Mouse (Mus musculus): Measurements from ENCODE around the gene Ccdc88c. TPM values are rescaled to one million over a fixed set of nuclear protein-coding genes. Genes with fewer than 3 reads are reported as not detected.

Gene Ccdc88c
- total RNA-seq, 2 experiments from 2014 or later = 43.0 to 49.7 TPM

DNA sequence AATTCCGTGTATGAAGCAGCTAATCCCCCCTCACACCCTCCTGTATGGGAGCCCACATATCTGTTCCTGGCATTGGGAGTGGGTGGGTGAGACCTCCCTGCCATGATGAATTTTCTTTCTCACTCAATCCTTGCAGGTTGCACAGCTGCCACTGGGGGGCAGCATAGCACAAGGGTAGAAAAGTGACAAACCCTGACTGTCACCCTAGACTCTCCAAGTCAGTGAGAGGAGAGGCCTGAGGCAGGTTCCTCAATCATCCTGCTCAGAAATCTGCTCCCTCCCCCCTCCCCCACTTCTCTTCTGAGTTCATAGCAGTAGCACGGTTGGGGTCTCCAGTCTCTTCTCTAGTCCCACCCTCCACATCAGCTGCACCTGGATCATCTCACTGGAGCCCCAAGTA lies 92.7 kb downstream of the Ccdc88c start:
- peak; percentile 84 to 88 for DNase-seq (ENCODE audit: low spot score in 2 of 2)

DNA sequence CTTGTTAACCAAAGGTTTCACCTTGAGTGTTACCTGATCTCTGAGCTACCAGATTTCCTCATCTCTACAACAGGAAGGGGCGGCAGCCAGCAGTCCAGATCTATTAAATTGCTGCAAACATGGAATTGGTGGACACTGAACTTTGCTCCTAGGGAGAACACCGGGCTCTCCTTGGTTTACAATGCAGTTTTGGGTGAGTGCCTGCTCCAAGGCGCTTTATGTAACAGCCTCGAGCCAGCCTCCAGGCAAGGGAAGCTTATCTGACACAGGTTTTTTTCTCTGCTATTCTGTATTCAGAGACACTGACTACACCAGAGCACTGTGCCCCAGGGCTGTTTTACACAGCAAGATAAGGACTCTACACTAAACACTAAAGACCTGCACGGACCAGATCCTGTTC lies 94.1 kb downstream of the Ccdc88c start:
- no peak for DNase-seq (ENCODE audit: low spot score in 2 of 2)

DNA sequence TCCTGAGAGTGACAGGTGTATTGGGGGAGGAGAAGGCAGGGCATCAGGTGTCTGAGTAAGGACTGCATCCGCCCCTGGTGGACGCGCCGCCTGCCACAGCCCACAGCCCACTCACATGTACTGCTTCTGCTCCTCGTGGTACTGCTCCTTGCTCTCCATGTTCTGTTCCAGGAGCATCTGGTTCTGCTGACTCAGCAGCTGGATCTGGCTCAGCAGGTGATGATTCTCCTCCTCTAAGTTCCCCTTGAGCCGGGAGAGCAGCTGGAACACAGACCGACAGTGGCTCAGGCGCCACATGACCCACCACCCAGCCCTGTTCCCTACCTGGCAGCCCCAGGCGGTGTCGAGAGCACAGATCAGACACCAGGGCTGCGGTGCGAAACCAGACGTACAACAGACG lies 97.2 kb downstream of the Ccdc88c start:
- no peak for DNase-seq (ENCODE audit: low spot score in 2 of 2)

GRCm38 (mm10) chr12:100928286-100928685 lies 100.6 kb downstream of the Ccdc88c start:
- no peak for DNase-seq (ENCODE audit: low spot score in 2 of 2)

DNA sequence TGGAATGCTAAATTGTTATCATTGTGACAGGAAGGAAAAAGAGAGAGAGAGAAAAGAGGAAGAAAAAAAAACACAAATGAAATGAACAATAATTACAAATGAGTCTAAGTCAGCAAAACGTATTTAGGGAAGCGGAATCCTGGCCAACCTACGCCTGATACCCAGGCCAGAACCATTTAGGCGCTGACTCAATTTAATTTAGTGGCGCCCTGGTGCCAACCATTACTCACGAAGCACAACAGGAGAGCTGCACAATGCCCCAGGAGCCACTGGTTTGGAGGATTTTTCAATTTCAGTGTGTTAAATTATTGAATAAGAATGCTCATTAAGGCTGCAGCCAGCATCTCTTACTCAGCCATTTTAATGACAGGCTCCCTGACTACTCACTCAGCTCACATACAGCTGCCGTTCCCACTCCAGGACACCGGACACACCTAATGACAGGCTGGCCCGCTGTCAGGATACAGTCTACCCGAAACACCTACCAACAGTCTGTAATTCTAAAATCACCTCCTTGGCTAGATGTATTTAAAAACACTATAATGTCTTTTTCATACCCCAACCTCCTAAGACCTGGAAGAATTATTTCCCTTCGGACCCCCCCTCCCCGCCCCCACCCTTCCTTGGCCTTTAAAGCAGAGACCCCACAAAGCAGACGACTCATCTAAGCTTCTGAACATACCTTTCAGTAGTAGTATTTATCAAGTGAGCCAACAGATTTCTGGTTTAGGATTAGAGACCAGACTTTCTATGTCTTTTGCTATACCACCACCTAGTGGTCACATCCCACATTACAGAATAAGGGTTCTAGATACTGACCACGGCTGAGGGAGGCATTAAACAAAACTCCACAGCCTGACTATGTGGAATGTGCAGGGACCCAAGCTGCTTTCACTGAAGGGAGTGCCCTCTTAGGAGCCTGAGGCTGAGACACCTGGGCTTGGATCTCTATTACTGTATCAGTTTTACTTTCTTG lies 102.9 kb downstream of the Ccdc88c start:
- peak; percentile 64 to 73 for DNase-seq (ENCODE audit: low spot score in 2 of 2)

GRCm38 (mm10) chr12:100924646-100925339 lies 104.1 kb downstream of the Ccdc88c start:
- DNase-seq (ENCODE audit: low spot score in 2 of 2) = no peak

DNA sequence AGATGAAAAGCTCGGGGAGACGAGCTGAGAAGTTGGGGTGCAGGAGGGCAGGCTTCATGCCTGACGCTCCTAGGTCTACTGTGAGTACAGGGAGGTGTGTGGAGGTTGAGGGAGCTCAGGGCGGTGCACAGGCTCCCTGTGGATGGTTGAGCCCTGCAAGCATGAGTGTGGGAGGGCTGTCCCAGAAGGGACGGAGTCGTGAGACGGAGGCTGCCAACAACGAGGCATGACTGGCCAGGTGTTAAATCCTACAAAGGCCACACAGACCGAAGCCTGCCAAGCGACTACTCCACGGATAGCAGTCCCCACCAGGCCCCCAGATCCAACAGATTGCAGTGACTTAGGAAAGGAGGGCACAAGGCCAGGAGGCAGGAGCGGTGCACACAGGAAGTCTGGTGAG lies 118.1 kb downstream of the Ccdc88c start:
- no peak for DNase-seq (ENCODE audit: low spot score in 2 of 2)

GRCm38 (mm10) chr12:100909765-100910164 lies 119.1 kb downstream of the Ccdc88c start:
- no peak for DNase-seq (ENCODE audit: low spot score in 2 of 2)

GRCm38 (mm10) chr12:100908298-100909034 lies 120.4 kb downstream of the Ccdc88c start:
- no peak for DNase-seq (ENCODE audit: low spot score in 2 of 2)

DNA sequence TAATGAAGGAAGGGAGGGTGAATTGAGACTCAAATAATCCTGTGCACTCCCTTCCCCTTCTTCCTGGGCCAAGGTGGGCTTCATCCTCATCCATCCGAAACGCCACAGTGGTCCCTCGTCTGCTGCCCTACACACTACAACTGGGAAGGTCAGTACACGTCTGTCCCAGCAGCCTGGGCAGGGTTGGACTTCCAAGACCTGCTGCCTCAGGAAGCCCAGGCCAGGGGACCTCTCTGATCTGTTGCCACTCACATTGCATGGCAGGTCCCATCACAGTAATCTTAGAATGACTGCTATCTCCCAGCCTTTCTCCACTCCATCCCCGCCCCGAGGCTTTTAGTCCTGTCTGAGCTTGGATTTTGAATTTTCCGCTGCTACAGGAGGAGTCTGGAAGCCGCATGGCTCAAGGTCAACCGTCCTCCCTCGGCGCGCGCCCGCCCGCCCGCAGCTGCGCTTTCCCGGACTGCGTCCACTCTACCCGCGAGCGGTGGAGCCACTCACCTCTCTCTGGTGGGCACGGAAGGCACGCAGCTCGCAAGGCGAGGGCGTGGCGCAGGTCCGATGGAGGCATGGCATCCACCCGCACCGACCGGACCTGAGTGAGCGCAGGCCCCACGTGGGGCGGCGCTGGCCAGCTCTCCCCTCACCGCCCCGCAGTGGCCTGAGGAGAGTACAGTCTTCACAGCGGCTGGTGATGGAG lies 121.1 kb downstream of the Ccdc88c start, which contains the start of gene Gpr68:
Gpr68 (minus strand) TSS at position 601 of the 700 bp plus-strand sequence.
- DNase-seq (ENCODE audit: low spot score in 2 of 2) = peak in 1 of 2 experiments; percentile 43

DNA sequence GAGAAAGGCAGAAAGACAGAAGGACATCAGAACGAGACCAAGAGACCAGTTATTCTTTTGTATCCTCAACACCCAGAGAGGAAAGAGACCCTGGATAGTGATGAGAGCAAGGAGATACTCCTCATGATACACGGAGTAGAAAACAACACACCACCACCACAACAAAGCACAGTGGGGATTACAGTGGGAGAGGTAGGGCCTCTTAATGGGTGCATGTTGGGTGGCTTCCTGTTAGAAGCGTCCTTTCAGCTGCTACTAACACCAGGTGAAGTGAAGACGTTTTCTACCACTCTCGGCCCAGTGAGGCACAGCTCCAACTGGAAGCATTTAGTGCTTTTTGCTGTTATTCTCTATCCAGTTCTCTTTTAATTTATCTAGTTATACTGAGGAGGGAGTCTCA lies 122.0 kb downstream of the Ccdc88c start:
- no peak for DNase-seq (ENCODE audit: low spot score in 2 of 2)

DNA sequence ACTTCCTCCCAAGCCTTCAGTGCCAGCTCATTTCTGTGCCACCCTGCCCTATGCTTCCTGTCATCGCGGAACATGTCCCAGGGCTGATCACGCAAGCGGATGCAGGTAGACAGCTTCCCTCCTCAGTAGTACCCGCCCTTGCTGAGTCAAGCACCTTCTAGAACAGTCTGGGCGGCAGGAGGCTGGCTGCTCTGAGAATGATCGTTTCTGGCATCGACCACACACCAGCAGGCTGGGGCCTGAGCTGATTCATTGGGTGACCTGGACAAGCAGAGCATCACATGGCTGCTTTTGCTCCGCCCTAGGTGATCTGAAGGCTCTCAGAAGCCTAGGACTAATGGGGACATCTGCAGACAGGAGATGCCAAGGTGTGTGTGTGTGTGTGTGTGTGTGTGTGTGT lies 125.1 kb downstream of the Ccdc88c start:
- DNase-seq (ENCODE audit: low spot score in 2 of 2) = no peak

- no peak for DNase-seq (ENCODE audit: low spot score in 2 of 2)
Measured at GRCm38 (mm10) chr12:100901386-100901785, 127.5 kb downstream of the Ccdc88c start.

DNA sequence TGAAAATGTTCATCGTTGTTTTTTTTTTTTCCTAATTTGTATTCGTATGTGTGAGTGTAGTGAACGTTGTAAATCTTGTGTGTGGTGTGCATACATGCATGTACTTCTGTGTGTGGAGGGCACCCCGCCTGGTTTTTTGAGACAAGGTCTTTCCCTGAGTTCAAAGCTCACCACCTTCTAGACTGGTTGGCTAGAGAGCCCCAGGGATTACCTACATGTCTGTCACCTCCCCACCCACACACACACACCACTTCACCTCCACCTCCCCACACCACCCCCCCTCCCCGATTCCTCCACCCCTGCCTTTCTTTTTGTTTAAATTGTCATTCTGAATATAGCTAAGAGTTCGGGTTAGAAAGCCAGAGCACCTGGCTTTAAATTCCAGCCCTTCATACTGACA lies 128.0 kb downstream of the Ccdc88c start:
- DNase-seq (ENCODE audit: low spot score in 2 of 2) = no peak

GRCm38 (mm10) chr12:100899111-100899640 lies 129.7 kb downstream of the Ccdc88c start:
- peak in 1 of 2 experiments; percentile 41 for DNase-seq (ENCODE audit: low spot score in 2 of 2)

- DNase-seq (ENCODE audit: low spot score in 2 of 2) = no peak
Measured at GRCm38 (mm10) chr12:100897736-100898650, 130.9 kb downstream of the Ccdc88c start.

- no peak for DNase-seq (ENCODE audit: low spot score in 2 of 2)
Measured at GRCm38 (mm10) chr12:100896661-100897060, 132.2 kb downstream of the Ccdc88c start.

DNA sequence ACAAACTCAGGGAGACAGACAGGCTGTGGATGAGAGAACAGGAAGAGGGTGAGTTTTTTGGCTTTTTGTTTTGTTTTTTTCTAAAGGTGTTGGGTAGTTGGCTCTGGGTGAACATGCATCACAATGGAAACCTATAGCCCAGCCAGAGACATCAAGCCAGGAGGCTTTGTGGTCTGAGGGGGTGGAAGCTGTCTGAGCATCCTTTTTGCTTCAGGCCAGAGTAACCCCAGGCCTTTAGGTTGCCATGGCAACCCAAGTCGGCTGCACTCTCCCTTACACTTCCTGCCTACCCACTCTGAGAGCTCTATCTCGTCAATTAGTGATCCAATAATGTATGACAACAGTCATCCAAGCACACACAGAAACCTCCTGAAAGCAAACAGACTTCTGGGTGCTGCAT lies 133.4 kb downstream of the Ccdc88c start:
- no peak for DNase-seq (ENCODE audit: low spot score in 2 of 2)

DNA sequence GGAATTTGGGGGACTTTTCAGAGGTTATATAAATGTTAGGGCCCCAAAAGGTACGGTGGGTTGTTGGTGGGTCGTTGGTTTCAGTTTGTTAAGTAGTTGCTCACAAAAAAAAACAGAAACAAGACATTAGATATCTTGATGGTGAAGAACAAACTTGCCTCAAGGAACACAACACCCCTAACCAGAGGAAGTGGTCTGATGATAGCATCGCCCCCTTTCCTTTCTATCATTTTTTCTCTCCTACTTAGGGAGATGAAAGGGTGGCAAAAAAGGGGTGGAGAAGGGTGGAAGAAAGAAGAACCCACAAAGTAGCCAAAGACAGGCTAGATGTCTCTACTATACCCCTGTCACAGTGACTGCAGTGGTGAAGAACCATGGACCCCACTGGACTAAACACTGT lies 138.3 kb downstream of the Ccdc88c start:
- DNase-seq (ENCODE audit: low spot score in 2 of 2) = no peak
